ENCODE assay signal across 9 mouse cellular contexts in the genomic region with DNA sequence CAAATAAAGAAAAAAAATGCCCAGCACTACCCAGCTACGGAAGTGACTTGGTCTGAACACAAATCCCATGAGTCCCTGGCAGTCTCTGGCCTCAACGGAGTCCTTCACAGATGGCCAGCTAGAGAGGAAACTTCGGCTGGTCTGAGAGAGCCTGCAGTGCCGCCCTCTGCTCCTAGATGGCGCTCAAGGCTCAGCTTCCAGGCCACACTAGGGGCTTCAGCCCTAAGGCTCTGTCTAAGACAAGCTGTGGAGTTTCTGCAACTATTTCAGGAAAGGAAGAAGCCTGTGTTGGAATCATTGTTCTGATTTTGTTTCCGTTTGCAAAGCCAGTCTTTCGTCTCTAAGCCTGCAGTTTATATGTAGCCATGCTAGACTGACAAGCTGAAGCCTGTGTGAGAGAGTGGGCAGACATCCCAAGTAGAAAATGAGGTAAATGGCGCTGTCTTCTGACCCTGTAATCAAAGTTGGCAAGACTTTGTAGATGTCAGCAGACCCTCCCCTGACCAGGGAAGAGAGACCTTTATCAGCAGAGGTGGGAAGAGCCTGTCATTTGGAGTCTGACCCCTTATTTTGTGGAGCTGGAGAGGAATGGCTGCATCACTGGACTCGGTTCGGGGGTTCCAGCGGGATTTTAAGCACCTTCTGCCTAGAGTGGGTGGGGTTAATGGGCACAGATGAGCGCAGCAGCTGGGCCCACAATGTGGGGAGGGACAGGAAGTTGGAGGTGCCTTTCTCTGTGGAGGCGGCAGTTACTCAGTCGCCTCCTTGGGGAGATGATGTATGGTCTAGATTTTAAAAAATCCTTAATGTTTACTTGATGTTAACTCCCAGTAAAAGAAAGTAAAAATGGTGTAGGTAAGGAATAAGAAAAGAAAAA.
DNase-seq lines count a peak whose midpoint lies in the region; ATAC-seq and TF ChIP-seq lines count a peak whose summit lies in the region.
"Had no signal": no experiment of that assay in that cellular context is flagged by ENCODE, and none has a peak within 500 bp of the region (broad histone marks: within the 10 kb centered on the region; RNA-seq: fewer than 3 reads in every experiment).

No protein-coding gene starts in this region.

- WGBS in forebrain, embryonic 13.5 days, result 47% methylated on average over 14 of the region's 14 CpGs
- 36% methylated on average over 14 of the region's 14 CpGs for WGBS in lung, embryonic 15.5 days

- peak; percentile 56 for TF ChIP-seq CTCF in bone marrow macrophage, adult 2 months (IDR thresholded peaks at IDR 0.05; ENCODE audit: low read depth, low read length)

- no peaks in the 10 kb centered on the region for H3K36me3 ChIP-seq in forebrain, embryonic 13.5 days (ENCODE audit: poor library complexity, severe bottlenecking)
- H3K36me3 ChIP-seq in lung, embryonic 15.5 days, result no peaks in the 10 kb centered on the region
- H3K36me3 ChIP-seq: embryonic facial prominence, embryonic 13.5 days had no signal

- H3K4me1 ChIP-seq in bone marrow macrophage, adult 2 months (ENCODE audit: control insufficient read depth, insufficient read depth, low read length), result no peaks in the 10 kb centered on the region
- H3K4me1 ChIP-seq in forebrain, embryonic 13.5 days, result no peaks in the 10 kb centered on the region
- no peaks in the 10 kb centered on the region for H3K4me1 ChIP-seq in lung, embryonic 15.5 days

- H3K27me3 ChIP-seq in forebrain, embryonic 13.5 days, result no peaks in the 10 kb centered on the region
- H3K27me3 ChIP-seq in lung, embryonic 15.5 days, result no peaks in the 10 kb centered on the region

- H3K9ac ChIP-seq in forebrain, embryonic 13.5 days, result no peak overlapping the region
- H3K9ac ChIP-seq in lung, embryonic 15.5 days, result no peak overlapping the region
- H3K9ac ChIP-seq: embryonic facial prominence, embryonic 13.5 days had no signal

- no peak overlapping the region for H3K4me2 ChIP-seq in forebrain, embryonic 13.5 days
- H3K4me2 ChIP-seq in lung, embryonic 15.5 days, result no peak overlapping the region
- H3K4me2 ChIP-seq: embryonic facial prominence, embryonic 13.5 days had no signal

- TF ChIP-seq POLR2A in bone marrow macrophage, adult 2 months (IDR thresholded peaks at IDR 0.05; ENCODE audit: borderline replicate concordance, low read depth, low read length), result no peak

- peak; percentile 84 for ATAC-seq in forebrain, embryonic 13.5 days
- peak; percentile 73; the same call in 1 of the 2 replicates for ATAC-seq in lung, embryonic 15.5 days (ENCODE audit: borderline replicate concordance, extremely low read depth, low FRiP score, low TSS enrichment)

- no peak overlapping the region for H3K4me3 ChIP-seq in bone marrow macrophage, adult 2 months (ENCODE audit: insufficient read depth, low read length)
- H3K4me3 ChIP-seq in forebrain, embryonic 13.5 days, result no peak overlapping the region
- no peak overlapping the region for H3K4me3 ChIP-seq in lung, embryonic 15.5 days
- H3K4me3 ChIP-seq: embryonic facial prominence, embryonic 13.5 days had no signal

- H3K9me3 ChIP-seq in forebrain, embryonic 13.5 days (replicated peaks), result no peaks in the 10 kb centered on the region
- no peaks in the 10 kb centered on the region for H3K9me3 ChIP-seq in lung, embryonic 15.5 days

- no peak overlapping the region for H3K27ac ChIP-seq in bone marrow macrophage, adult 2 months (ENCODE audit: insufficient read depth, low read depth, low read length)
- no peak overlapping the region for H3K27ac ChIP-seq in forebrain, embryonic 13.5 days
- no peak overlapping the region for H3K27ac ChIP-seq in lung, embryonic 15.5 days
- H3K27ac ChIP-seq: embryonic facial prominence, embryonic 13.5 days had no signal

- intact Hi-C loops in heart, postnatal 25 days (cut with DNase I), result loop anchor here (1.0 to 5.0 kb wide), 2 partner anchors 674 to 1401 kb away; no protein-coding TSS in a partner anchor

- DNase-seq in B cell, adult 2 months, result peak; percentile 85 to 86
- peak; percentile 53 for DNase-seq in heart, postnatal 25 days (ENCODE audit: low spot score)
- DNase-seq in layer of hippocampus, adult 11-12 months (ENCODE audit: low spot score), result peak; percentile 83
- DNase-seq in ovary, postnatal 36 days (ENCODE audit: low spot score), result peak; percentile 76
- peak; percentile 18 to 19 for DNase-seq in thymus, postnatal 36 days

Comparison
In these comparisons a context has a peak if more than half of its experiments do, and no peak if none do; other contexts are left out.
1. DNase-seq: peak in every context shown above with its lines; median percentile 86 in B cell, adult 2 months; 83 in layer of hippocampus, adult 11-12 months; 76 in ovary, postnatal 36 days; 53 in heart, postnatal 25 days; 18 in thymus, postnatal 36 days.